Mouse (Mus musculus): ENCODE results near the gene Fer1l5.

Fer1l5 gene

GRCm38 (mm10) chr1:36371934-36372845 lies at the start of gene Fer1l5:
Fer1l5 (plus strand) TSS chr1:36372291.
- DNase-seq: no peak

GRCm38 (mm10) chr1:36323076-36323475 lies 49.0 kb upstream of the Fer1l5 start:
- DNase-seq: no peak

- peak; percentile 75 for DNase-seq
These were observed 48.2 kb upstream of the Fer1l5 start for GRCm38 (mm10) chr1:36323746-36324448.

DNA sequence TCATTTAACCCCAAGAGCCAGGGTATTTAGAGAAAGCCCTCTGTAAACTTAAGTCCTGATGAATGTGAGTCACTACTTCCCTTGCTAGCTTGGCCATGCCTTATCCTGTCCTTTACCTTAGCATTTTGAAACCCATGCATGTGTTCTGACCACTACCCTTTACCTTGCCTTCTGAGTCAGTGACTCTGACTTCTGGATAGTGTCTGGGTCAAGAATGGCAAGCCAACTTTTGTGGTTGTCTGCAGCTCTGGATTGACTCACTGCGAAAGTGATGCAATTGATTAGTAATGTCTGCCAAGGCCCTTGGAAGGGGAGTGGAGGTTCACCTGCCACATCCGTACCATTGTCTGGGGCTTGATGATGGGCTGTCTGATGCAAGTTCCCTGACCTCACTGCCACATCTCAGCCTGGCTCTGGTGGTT lies 46.2 kb upstream of the Fer1l5 start:
- no peak for DNase-seq

GRCm38 (mm10) chr1:36326815-36327214 lies 45.3 kb upstream of the Fer1l5 start:
- DNase-seq: no peak

- DNase-seq: no peak
These were observed 40.3 kb upstream of the Fer1l5 start for GRCm38 (mm10) chr1:36331743-36332142.

GRCm38 (mm10) chr1:36332955-36333887 lies 38.9 kb upstream of the Fer1l5 start:
- DNase-seq: no peak

- DNase-seq: no peak
These were observed 29.5 kb upstream of the Fer1l5 start for GRCm38 (mm10) chr1:36342547-36342946.

DNA sequence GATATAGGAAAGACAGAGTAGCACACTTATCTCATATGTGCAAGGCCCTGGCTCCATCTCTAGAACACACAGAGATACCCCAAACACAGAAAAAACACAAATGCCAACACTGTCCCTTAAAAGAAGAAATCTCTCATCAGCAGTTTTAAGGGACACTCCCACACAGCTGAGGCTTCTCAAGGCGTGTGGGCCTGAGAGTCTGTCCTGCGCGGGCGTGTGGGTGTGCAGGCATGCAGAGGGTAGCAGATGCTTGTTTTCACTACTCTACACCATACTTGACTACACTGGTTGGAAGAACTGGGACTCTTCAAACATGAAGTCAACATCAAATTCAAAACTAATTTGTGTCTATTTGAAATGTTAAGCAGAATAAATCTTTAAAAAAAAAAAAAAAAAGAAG lies 19.7 kb upstream of the Fer1l5 start:
- DNase-seq: no peak

DNA sequence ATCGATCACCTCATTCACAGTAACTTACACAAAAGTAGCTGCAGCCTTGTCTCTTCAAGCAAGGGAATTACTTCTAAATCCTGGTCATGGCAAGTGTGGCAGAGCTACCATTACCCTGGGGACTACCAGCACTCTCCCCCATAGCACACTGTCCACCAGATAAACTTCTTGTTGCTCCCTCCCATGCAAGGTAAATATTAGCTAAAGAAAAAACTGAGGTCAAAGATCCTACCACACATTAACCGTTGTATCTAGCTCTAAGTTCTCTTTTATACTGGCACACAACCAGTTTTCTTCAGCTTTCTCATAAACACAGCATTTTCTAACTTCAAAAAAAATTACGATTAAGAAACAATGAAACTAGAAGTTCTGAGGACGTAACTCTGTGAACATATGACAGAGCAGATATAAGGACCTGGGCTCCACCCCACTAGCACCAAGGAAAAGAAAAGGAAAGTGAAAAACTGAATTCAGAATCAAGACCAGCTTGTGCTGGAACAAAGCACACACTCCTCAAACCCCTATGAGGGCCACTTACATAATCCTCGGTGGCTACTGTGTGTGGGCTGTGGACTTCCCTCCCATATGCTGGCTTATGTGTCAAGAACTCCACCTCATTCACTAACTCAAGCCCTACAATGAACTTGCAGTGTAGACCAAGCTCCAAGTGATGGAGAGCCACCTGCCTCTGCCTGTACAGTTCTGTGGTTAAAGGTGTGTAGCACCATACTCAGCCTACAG lies 15.0 kb upstream of the Fer1l5 start:
- peak; percentile 50 for DNase-seq

DNA sequence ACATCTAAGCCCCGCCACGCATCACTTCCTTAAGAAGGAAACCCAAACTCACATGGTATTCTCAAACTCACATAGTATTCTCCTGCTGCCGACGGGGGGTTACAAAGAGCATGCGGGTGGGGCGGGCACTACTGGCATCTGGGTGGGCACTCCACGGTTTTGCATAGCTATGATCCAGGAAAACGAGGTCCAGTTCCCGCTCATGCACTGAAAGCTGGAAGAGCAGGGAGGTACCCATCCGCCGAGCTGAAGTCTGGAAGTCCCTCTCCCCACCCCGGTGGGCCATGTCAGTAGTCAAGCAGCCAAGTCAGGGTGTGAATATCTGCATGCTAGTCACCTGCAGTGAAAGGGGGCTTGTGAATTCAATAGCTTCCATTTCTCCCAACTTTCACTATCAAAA lies 4.4 kb upstream of the Fer1l5 start:
- peak; percentile 9 for DNase-seq

- DNase-seq: peak; percentile 50
These were observed 3.8 kb upstream of the Fer1l5 start for GRCm38 (mm10) chr1:36368112-36368968.

DNA sequence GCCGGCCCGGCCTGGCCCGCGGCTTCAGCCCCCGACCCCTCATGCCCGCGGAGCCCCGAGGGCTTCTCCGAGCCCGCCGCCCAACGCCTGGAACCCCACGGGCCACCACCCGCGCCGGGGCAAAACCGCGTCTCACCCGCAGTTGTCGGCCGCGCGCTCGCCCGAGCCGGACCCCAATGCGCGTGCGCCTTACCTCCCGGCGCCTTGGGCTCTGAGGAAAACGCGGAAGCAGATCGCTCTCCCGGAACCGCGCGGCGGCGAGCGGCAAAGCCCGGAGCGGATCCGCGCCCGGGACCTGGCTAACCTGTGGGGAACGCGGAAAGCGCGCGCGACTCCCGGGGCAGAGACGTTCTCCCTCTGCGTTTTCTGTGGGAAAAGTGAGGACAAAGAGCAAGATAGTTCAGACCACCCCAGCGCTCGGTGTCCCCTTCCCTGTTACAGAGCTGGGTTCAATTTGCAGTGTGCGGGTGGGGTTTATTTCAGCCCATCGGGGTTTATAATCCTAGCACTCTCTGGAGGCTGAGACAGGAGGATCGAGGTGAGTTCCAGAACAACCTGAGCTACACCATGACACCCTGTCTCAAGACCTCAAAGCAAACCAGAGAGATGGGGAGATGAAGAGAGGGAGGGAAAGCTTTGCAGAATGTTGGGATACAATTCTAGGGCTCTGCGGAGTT lies 3.0 kb upstream of the Fer1l5 start, which contains the start of gene Kansl3:
Kansl3 (minus strand) TSS at position 213 of the 677 bp plus-strand sequence.
- DNase-seq: peak; percentile 94

GRCm38 (mm10) chr1:36370918-36371317 lies 1.2 kb upstream of the Fer1l5 start:
- no peak for DNase-seq

DNA sequence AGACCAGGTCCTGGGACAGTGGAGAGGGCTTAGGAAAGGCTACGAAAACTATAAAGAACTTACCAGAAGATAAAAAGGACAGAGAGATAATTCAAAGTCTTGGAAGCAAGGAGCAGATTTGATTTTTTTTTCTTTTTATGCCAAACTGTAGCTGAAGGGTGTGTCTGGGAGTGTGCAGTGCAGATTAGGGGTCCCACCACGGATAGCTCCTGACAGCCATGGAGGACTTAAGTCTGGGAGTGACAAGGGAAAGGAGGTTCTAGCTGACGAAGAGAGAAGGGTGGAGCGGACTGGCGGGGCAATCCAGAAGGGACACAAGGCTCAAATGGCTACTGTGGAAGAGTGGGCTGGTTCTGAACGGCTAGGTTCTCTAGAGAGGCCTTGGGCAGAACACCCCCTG lies 6.8 kb downstream of the Fer1l5 start:
- no peak for DNase-seq

GRCm38 (mm10) chr1:36379582-36379981 lies 7.5 kb downstream of the Fer1l5 start:
- DNase-seq: no peak

- no peak for DNase-seq
These were observed 24.9 kb downstream of the Fer1l5 start for GRCm38 (mm10) chr1:36397041-36397440.

GRCm38 (mm10) chr1:36401509-36401908 lies 29.4 kb downstream of the Fer1l5 start:
- no peak for DNase-seq

GRCm38 (mm10) chr1:36404531-36404930 lies 32.4 kb downstream of the Fer1l5 start:
- no peak for DNase-seq

- DNase-seq: no peak
These were observed 57.4 kb downstream of the Fer1l5 start for GRCm38 (mm10) chr1:36429511-36429910.

Data from kidney, postnatal 14 days (tissue).